Mouse (Mus musculus): ENCODE data around the gene Neurod4.

Gene Neurod4

GRCm38 (mm10) chr10:130232117-130232516 lies 47.9 kb downstream of the Neurod4 start:
- DNase-seq, result no peak

GRCm38 (mm10) chr10:130229584-130229983 lies 50.5 kb downstream of the Neurod4 start:
- no peak for DNase-seq

GRCm38 (mm10) chr10:130228246-130228645 lies 51.8 kb downstream of the Neurod4 start:
- DNase-seq, result peak; percentile 22

GRCm38 (mm10) chr10:130225034-130225433 lies 55.0 kb downstream of the Neurod4 start:
- DNase-seq, result no peak
